Mouse (Mus musculus) thymus, postnatal 14 days (tissue): Measurements from ENCODE around the gene Olfr532.
"Not testable (repeated sequence)": the region's sequence is repeated elsewhere in the genome, so short reads cannot be mapped to it uniquely, and the experiment has no call there.

Experiments used
- DNase-seq: peaks from one replicate; pipeline ENCODE4 v3.0.0; 2021

Olfr532 gene

GRCm38 (mm10) chr7:140421539-140421938 is at the start of gene Olfr532:
Gene Olfr532 (minus strand): TSS chr7:140421639.
- DNase-seq, result no peak

GRCm38 (mm10) chr7:140463070-140463469 is 41.6 kb upstream of the Olfr532 start, which contains the start of gene Olfr533:
Gene Olfr533 (plus strand): TSS chr7:140463370.
- not testable (repeated sequence) for DNase-seq

- DNase-seq, result no peak
Observed at GRCm38 (mm10) chr7:140443141-140443540, 21.7 kb upstream of the Olfr532 start.

GRCm38 (mm10) chr7:140402818-140403217 is 18.6 kb downstream of the Olfr532 start, which contains the start of gene Olfr531:
Gene Olfr531 (minus strand): TSS chr7:140402918.
- no peak for DNase-seq

- no peak for DNase-seq
Observed at GRCm38 (mm10) chr7:140376911-140377310, 44.5 kb downstream of the Olfr532 start.

GRCm38 (mm10) chr7:140376231-140376630 is 45.2 kb downstream of the Olfr532 start, which contains the start of gene Olfr530:
Gene Olfr530 (minus strand): TSS chr7:140376331.
- no peak for DNase-seq

- peak; percentile 35 for DNase-seq
Observed at GRCm38 (mm10) chr7:140374300-140374699, 47.1 kb downstream of the Olfr532 start.
